Mouse (Mus musculus): ENCODE measurements at regions not wholly inside any gene's neighbourhood (a gene's known extent, or its start where the extent isn't known, plus 50 kb on each side); places are given as distances from the start of the nearest gene placed in this dataset.

DNA sequence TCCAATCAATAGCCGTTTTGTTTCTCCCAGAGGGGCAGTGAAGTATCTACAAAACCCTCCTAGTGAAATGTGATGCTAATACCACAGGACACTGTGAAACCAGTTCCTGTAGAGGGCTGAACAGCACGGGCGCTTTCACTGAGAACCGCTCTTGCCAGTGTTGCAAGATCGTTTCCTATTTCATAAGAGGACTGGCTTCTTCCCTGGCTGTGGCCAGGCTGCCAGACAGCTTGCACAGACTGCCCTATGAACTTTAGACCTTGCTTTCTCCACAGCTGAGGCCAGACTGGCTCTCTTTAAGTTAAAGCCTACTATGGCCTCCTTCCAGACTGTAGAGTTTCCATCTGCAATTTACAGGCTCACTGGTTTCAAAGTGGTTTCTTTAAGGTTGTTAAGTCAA is 173.8 kb upstream of the Prdm1 start:
- Histone ChIP-seq H3K9me3 (no peaks in the 10 kb centered on the region), H3K4me1 (replicated peaks) (no peaks in the 10 kb centered on the region), H3K4me2 (no peak overlapping the region), H3K27ac (no peak overlapping the region), H3K27me3 (no peaks in the 10 kb centered on the region), H3K4me3 (no peak overlapping the region), H3K36me3 (no peaks in the 10 kb centered on the region), H3K9ac (no peak overlapping the region)
- no peak for ATAC-seq (ENCODE audit: low FRiP score)
- WGBS: 87% methylated on average over 5 of the region's 5 CpGs

DNA sequence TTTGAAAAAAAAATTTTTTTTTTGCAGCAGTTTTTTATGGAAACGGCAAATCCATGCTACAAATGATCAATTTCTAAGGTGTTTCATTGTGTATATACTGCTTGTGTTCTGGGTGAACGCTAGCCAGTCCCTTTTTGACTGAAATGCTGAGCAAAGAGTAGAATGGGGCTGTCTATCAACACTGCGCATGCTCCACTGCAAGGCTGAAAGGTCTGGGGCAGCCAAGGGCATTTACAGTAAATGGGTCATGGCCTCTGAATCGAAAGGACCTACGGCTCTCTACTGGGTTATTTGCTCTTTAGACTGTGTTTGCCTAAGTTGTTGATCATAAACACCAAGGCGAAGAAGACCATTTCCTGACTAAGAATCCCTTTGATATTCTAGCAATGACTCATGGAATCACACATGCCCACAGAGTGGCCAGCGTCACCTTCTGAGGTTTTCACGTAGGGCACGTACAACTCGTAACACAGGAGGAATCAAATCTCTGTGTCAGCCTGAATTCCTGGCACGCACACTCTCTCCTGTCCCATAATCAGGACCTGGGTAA is 171.8 kb upstream of the Prdm1 start:
- ATAC-seq (ENCODE audit: low FRiP score): no peak
- no peaks in the 10 kb centered on the region for H3K27me3 ChIP-seq
- H3K4me1 ChIP-seq (replicated peaks): no peaks in the 10 kb centered on the region
- H3K9me3 ChIP-seq: no peaks in the 10 kb centered on the region
- H3K9ac ChIP-seq: no peak overlapping the region
- 89% methylated on average over 11 of the region's 11 CpGs for WGBS
- H3K36me3 ChIP-seq: no peaks in the 10 kb centered on the region
- no peak overlapping the region for H3K4me2 ChIP-seq
- H3K4me3 ChIP-seq: no peak overlapping the region
- H3K27ac ChIP-seq: no peak overlapping the region

DNA sequence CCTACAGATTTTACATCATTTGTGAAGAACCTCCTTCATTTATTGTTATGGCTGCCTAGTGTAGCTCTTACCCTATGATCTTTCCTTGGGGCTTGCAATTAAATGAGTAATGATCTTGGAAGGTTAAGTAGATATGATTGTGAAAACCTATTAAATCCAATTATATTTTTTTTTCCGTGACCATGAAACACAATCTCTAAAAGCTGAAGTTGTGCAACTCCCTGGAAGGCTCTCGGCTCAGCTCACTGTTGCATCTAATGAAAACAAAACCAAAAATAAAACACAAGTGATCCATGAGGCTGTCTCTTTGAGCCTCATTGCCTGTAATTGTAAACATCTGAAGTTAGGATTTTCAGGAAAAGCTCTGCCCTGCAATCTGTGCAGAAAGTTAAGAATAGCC is 169.7 kb upstream of the Prdm1 start:
- no peak overlapping the region for H3K4me2 ChIP-seq
- no peaks in the 10 kb centered on the region for H3K4me1 ChIP-seq (replicated peaks)
- no peak overlapping the region for H3K9ac ChIP-seq
- H3K27me3 ChIP-seq: no peaks in the 10 kb centered on the region
- H3K4me3 ChIP-seq: no peak overlapping the region
- no peak for ATAC-seq (ENCODE audit: low FRiP score)
- no peaks in the 10 kb centered on the region for H3K36me3 ChIP-seq
- H3K27ac ChIP-seq: no peak overlapping the region
- no peaks in the 10 kb centered on the region for H3K9me3 ChIP-seq
- 93% methylated on average over 2 of the region's 2 CpGs for WGBS

DNA sequence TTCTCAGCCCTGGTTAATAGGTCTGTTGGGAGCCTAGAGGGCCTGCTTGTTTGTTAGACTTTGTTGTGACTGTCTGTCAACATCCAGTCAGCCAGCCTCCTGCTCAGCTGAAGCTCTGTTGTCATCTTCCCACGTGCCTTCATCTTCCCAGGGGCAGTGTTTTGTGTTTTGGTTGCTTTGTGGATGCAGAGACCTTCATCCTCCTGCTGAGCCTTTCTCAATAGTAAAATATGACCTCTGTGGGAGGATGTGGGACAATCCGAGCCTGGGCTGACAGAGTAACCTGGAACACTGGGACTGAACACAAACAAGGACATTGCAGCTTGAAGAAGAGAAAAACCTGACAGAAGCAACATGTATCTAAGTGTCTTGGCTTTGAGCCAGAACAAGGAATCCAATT is 168.7 kb upstream of the Prdm1 start:
- 15% methylated on average over 2 of the region's 2 CpGs for WGBS
- no peak for ATAC-seq (ENCODE audit: low FRiP score)
- Histone ChIP-seq H3K9me3 (no peaks in the 10 kb centered on the region), H3K4me2 (no peak overlapping the region), H3K36me3 (no peaks in the 10 kb centered on the region), H3K4me1 (replicated peaks) (no peaks in the 10 kb centered on the region), H3K27ac (no peak overlapping the region), H3K27me3 (no peaks in the 10 kb centered on the region), H3K4me3 (no peak overlapping the region), H3K9ac (no peak overlapping the region)

DNA sequence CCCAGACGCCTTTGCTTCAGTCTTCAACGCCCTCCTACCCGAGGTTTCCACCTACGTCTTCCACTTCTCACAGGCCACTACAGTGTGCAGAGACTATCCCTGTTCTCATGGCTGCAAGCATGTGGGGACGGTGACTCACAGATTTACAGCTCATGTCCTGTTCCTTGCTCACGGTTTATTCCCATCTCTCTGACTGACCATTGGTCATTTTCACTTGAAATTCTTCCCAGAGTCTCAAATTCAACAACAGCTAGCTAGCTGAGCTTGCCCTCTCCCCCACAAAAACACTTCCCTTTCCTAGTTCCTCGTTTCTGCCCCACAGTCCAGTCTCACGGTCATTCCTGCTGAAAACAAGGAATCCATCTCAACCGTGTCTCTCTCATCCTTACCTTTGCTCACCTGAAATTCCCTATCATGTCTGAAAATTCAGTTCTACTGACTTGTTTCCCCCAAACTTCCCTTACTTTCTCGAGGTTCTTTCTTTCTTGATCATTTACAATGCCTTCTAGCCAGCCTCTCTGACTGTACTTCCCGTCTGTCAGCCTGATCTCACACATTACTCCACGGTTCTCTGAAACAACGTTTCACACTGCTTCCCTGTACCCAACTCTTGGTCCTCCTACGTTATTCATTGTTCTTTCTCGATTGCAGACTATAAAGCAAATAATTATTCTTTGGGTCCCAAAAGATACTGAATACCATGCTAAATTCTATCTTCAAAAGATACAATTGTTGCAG is 163.5 kb upstream of the Prdm1 start:
- Histone ChIP-seq H3K4me1 (replicated peaks) (no peaks in the 10 kb centered on the region), H3K4me2 (no peak overlapping the region), H3K9ac (no peak overlapping the region), H3K27me3 (no peaks in the 10 kb centered on the region), H3K27ac (no peak overlapping the region), H3K36me3 (no peaks in the 10 kb centered on the region), H3K4me3 (no peak overlapping the region), H3K9me3 (no peaks in the 10 kb centered on the region)
- ATAC-seq (ENCODE audit: low FRiP score): no peak
- WGBS: 87% methylated on average over 15 of the region's 15 CpGs

DNA sequence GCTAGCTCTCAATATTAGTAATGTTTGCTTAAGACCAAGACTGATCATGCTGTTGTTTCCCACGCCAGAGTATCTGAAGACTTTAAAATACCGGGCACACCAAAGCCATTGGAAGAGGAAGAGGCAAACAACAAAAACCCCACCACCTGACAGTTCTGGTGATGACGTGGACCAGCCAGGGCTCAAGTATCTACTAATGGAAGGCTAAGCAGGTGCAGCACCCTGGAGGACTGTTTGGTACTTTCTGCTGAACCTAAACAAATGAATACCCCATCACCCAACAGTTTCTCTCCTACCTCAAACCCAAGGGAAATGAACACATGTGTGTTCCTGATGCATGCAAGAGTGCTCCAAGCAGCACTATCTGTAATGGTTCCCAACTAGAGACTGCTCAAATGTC is 160.3 kb upstream of the Prdm1 start:
- no peaks in the 10 kb centered on the region for H3K4me1 ChIP-seq (replicated peaks)
- ATAC-seq (ENCODE audit: low FRiP score): no peak
- no peak overlapping the region for H3K9ac ChIP-seq
- no peak overlapping the region for H3K4me2 ChIP-seq
- H3K4me3 ChIP-seq: no peak overlapping the region
- no peaks in the 10 kb centered on the region for H3K36me3 ChIP-seq
- H3K9me3 ChIP-seq: no peaks in the 10 kb centered on the region
- H3K27ac ChIP-seq: no peak overlapping the region
- WGBS: 93% methylated on average over 3 of the region's 3 CpGs
- no peaks in the 10 kb centered on the region for H3K27me3 ChIP-seq

DNA sequence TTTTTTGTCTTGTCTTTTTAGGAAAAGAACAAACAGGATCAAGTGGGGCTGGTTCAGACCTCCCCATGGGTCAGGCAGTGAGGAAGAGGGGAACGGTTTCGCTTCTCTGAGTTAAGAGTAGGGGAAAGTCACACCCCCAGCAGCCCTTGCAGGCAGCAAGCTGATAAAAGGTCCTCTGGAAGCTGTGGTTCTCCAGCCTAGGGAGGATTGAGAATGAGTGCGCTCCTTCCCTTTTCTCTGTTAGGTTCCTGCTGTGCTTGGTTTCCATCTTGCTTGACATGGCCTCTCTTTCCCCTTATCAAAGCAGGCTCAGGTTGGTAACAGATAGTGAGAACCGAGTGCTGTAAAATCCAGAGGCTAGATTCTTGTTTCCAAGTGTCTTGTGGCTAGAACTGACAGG is 157.8 kb upstream of the Prdm1 start:
- Histone ChIP-seq H3K9me3 (no peaks in the 10 kb centered on the region), H3K4me1 (replicated peaks) (no peaks in the 10 kb centered on the region), H3K4me3 (no peak overlapping the region), H3K4me2 (no peak overlapping the region), H3K9ac (no peak overlapping the region), H3K27ac (no peak overlapping the region), H3K27me3 (no peaks in the 10 kb centered on the region), H3K36me3 (no peaks in the 10 kb centered on the region)
- ATAC-seq (ENCODE audit: low FRiP score): no peak
- 79% methylated on average over 4 of the region's 4 CpGs for WGBS

DNA sequence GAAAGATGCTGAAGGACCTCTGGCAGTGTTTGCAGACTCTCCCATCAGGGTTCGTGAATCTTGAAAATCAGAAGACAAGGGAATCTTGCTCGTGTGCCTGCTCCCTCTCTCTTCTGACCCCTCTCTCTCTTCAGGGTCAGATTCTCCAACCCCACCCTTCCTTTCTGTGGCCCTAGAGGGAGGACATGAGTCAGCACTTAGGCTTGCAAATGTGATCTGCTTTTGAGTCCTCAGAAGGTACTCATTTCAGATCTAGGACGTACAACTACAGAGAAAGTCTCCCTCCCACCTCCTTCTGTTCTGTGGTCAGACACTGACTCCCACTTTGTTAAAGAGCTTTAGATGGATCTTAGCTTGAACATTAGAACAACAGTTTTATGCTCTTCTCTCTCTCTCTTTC is 156.9 kb upstream of the Prdm1 start:
- H3K4me1 ChIP-seq (replicated peaks): no peaks in the 10 kb centered on the region
- no peak overlapping the region for H3K9ac ChIP-seq
- no peak for ATAC-seq (ENCODE audit: low FRiP score)
- no peaks in the 10 kb centered on the region for H3K36me3 ChIP-seq
- H3K27me3 ChIP-seq: no peaks in the 10 kb centered on the region
- H3K9me3 ChIP-seq: no peaks in the 10 kb centered on the region
- H3K27ac ChIP-seq: no peak overlapping the region
- 76% methylated on average over 3 of the region's 3 CpGs for WGBS
- no peak overlapping the region for H3K4me2 ChIP-seq
- H3K4me3 ChIP-seq: no peak overlapping the region

DNA sequence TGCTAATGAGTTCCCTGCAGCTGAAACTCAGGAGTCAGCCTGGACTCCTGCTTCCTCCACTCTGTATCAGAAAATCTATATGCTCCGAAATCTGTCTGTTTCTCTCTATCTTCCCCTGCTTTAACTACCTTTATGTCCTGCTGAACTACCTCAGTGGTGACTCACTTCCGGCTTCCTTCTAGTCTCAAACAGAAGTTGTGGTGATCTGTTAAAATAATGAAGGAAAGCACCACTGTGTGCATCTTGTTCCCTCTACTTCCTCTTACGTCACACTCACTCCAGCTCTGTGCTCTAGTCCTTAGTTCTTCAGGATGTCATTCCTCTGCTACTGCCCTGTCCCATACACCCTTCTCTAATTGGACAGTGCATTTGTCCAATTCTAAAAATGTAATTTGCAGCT is 148.2 kb upstream of the Prdm1 start:
- Histone ChIP-seq H3K36me3 (no peaks in the 10 kb centered on the region), H3K4me1 (replicated peaks) (no peaks in the 10 kb centered on the region), H3K4me2 (no peak overlapping the region), H3K9ac (no peak overlapping the region), H3K9me3 (no peaks in the 10 kb centered on the region), H3K4me3 (no peak overlapping the region), H3K27me3 (no peaks in the 10 kb centered on the region), H3K27ac (no peak overlapping the region)
- no peak for ATAC-seq (ENCODE audit: low FRiP score)
- 86% methylated on average over 3 of the region's 3 CpGs for WGBS

DNA sequence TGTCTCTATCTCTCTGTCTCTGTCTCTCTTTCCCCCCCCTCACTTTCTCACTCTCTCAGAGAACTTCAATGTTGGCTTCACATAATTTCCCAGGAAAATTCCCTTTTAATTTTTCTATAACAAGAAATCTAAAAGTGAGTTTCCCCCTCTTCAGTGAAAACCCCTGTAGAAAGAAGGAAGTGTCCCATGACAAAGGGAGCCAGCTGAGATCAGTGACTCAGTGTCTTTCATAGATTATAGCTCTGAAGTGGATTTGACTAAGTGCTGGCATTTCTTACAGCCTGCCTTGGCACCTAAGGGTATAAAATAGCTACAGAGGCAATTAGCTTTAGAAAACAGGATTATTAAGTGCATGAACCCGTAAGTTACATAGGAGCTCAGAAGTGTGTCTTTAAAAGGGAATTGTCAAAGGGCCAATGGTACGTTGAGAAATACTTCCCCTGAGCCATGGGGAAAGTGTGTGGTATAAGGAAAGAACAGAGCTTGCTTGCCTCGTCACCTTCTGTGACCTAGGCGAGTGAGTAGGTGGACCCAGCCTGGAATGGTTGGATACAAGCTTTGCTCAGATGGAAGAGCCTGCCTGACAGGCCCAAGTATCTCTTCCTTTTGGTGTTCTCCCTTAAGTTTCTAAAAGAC is 137.3 kb upstream of the Prdm1 start:
- H3K9me3 ChIP-seq: no peaks in the 10 kb centered on the region
- 84% methylated on average over 4 of the region's 4 CpGs for WGBS
- no peak overlapping the region for H3K27ac ChIP-seq
- no peak overlapping the region for H3K4me2 ChIP-seq
- ATAC-seq (ENCODE audit: low FRiP score): no peak
- no peaks in the 10 kb centered on the region for H3K27me3 ChIP-seq
- H3K9ac ChIP-seq: no peak overlapping the region
- no peak overlapping the region for H3K4me3 ChIP-seq
- H3K4me1 ChIP-seq (replicated peaks): no peaks in the 10 kb centered on the region
- no peaks in the 10 kb centered on the region for H3K36me3 ChIP-seq

DNA sequence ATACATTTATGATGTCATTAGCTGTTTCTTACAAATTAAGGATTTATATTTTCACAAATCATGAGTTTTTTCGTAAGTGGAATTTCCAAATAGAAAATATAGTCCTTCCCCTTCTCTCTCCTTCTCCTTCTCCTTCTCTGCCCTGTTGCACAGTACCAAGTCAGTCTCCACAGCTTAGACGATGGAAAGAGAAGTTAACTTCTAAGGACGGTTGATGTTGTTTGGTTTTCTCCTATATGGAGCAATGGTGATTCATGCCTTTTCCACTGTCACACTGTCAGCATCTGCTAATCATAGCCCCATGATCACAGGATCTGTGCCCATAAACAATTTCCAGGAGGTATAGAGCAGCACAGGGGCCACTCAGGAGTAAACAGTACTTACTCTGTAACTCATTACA is 131.2 kb upstream of the Prdm1 start:
- H3K4me3 ChIP-seq: no peak overlapping the region
- no peaks in the 10 kb centered on the region for H3K4me1 ChIP-seq (replicated peaks)
- 93% methylated on average over 3 of the region's 3 CpGs for WGBS
- no peaks in the 10 kb centered on the region for H3K36me3 ChIP-seq
- no peak overlapping the region for H3K9ac ChIP-seq
- no peak overlapping the region for H3K4me2 ChIP-seq
- no peaks in the 10 kb centered on the region for H3K27me3 ChIP-seq
- H3K27ac ChIP-seq: no peak overlapping the region
- H3K9me3 ChIP-seq: no peaks in the 10 kb centered on the region
- ATAC-seq (ENCODE audit: low FRiP score): no peak

DNA sequence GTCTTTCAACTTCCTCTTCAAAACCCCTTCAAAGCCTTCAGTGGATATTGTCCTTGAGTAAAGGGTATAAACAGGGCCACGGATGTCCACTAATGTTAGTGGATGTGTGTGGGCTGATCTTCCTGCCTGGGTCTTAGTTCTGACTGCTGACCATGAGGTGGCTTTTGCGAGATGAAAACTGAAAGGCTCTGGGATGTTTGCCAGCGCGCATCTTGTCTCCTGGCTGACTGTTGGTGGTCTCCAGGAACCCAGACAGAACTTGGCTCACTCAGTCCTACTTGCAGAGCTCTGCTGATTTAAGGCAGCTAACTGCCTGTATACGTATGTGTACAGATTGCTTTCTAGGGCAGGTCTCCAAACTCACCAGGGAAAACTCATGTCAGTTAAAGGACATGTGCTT is 125.5 kb upstream of the Prdm1 start:
- no peaks in the 10 kb centered on the region for H3K27me3 ChIP-seq
- no peaks in the 10 kb centered on the region for H3K9me3 ChIP-seq
- H3K4me2 ChIP-seq: no peak overlapping the region
- no peaks in the 10 kb centered on the region for H3K4me1 ChIP-seq (replicated peaks)
- no peak for ATAC-seq (ENCODE audit: low FRiP score)
- H3K4me3 ChIP-seq: no peak overlapping the region
- WGBS: 75% methylated on average over 5 of the region's 5 CpGs
- no peaks in the 10 kb centered on the region for H3K36me3 ChIP-seq
- no peak overlapping the region for H3K9ac ChIP-seq
- no peak overlapping the region for H3K27ac ChIP-seq

DNA sequence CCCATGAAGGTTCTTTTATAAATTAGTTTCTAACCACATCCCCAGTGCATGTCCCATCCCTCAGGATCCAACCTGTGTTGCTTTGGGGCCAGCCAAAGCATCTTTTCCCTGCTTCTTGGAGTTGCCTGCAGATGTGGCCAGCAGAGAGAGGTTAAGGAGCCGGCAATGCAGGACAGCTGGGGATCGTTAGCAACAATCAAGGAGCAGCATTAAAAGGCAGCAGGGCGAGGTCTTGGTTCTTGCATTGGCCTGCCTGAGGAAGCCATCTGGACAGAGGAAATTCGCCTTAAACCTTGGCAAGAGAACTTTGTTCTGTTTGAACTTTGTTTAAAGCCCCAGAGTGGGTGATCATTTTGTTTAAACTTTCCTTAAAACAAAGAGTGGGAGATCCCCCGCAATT is 118.7 kb upstream of the Prdm1 start:
- WGBS: 62% methylated on average over 5 of the region's 5 CpGs
- Histone ChIP-seq H3K27me3 (no peaks in the 10 kb centered on the region), H3K4me1 (replicated peaks) (no peaks in the 10 kb centered on the region), H3K9me3 (no peaks in the 10 kb centered on the region), H3K4me3 (no peak overlapping the region), H3K27ac (no peak overlapping the region), H3K4me2 (no peak overlapping the region), H3K36me3 (no peaks in the 10 kb centered on the region), H3K9ac (no peak overlapping the region)
- no peak for ATAC-seq (ENCODE audit: low FRiP score)
